Mouse (Mus musculus): ENCODE measurements around the gene Ppig.

- no peak for TF ChIP-seq CTCF (IDR thresholded peaks at IDR 0.05; ENCODE audit: low read depth, low read length)
- TF ChIP-seq POLR2A (IDR thresholded peaks at IDR 0.05; ENCODE audit: extremely low read depth, insufficient read depth, low read length), result no peak
These were observed 45.6 kb upstream of the Ppig start for GRCm38 (mm10) chr2:69676713-69677112.
